Mouse (Mus musculus) urinary bladder, adult 2 months (tissue): ENCODE data around the gene Tescl. TPM values are rescaled to one million over a fixed set of nuclear protein-coding genes. Genes with fewer than 3 reads are reported as not detected.

Source experiments
- DNase-seq: peaks from one replicate; pipeline ENCODE4 v3.0.0; 2022; ENCODE audit warnings: low spot score
- polyA plus RNA-seq: library from polyadenylated mRNA; depleted of rRNA; stranded (reverse); fragments of >200 nt; gene quantifications from 2 replicates; pipeline ENCODE4 v1.2.3, GENCODE M21; 2012; rRNA removed

Tescl gene
- 0.19 TPM in 2 replicates for polyA plus RNA-seq

- no peak for DNase-seq
Measured at GRCm38 (mm10) chr7:24333304-24333986, at the start of gene Tescl. Gene Tescl (minus strand): TSS chr7:24333936.

- DNase-seq: no peak
Measured at GRCm38 (mm10) chr7:24382730-24383372, 49.1 kb upstream of the Tescl start.

- no peak for DNase-seq
Measured at GRCm38 (mm10) chr7:24380370-24380769, 46.6 kb upstream of the Tescl start.

- DNase-seq: no peak
Measured at GRCm38 (mm10) chr7:24379934-24380333, 46.2 kb upstream of the Tescl start.

- DNase-seq: no peak
Measured at GRCm38 (mm10) chr7:24378049-24378701, 44.4 kb upstream of the Tescl start.

GRCm38 (mm10) chr7:24377091-24377865 is 43.5 kb upstream of the Tescl start:
- DNase-seq: peak; percentile 67

- DNase-seq: no peak
Measured at GRCm38 (mm10) chr7:24376456-24376855, 42.7 kb upstream of the Tescl start.

- peak; percentile 20 for DNase-seq
Measured at GRCm38 (mm10) chr7:24373538-24374379, 40.0 kb upstream of the Tescl start.

GRCm38 (mm10) chr7:24372786-24373185 is 39.0 kb upstream of the Tescl start:
- DNase-seq: peak; percentile 20

GRCm38 (mm10) chr7:24372300-24372699 is 38.6 kb upstream of the Tescl start:
- no peak for DNase-seq

- DNase-seq: no peak
Measured at GRCm38 (mm10) chr7:24371809-24372145, 38.0 kb upstream of the Tescl start.

GRCm38 (mm10) chr7:24371012-24371808 is 37.5 kb upstream of the Tescl start:
- DNase-seq: no peak

- no peak for DNase-seq
Measured at GRCm38 (mm10) chr7:24369731-24370541, 36.2 kb upstream of the Tescl start, which contains the start of gene Kcnn4. Gene Kcnn4 (plus strand): TSS chr7:24370263.

GRCm38 (mm10) chr7:24368946-24369345 is 35.2 kb upstream of the Tescl start:
- DNase-seq: no peak

- DNase-seq: no peak
Measured at GRCm38 (mm10) chr7:24368226-24368625, 34.5 kb upstream of the Tescl start.

- DNase-seq: no peak
Measured at GRCm38 (mm10) chr7:24366716-24367632, 33.2 kb upstream of the Tescl start.

GRCm38 (mm10) chr7:24365258-24366014 is 31.7 kb upstream of the Tescl start:
- no peak for DNase-seq

- DNase-seq: no peak
Measured at GRCm38 (mm10) chr7:24364827-24365226, 31.1 kb upstream of the Tescl start.
